Mouse (Mus musculus): ENCODE measurements around the gene Fam189a1. TPM values are rescaled to one million over a fixed set of nuclear protein-coding genes. Genes with fewer than 3 reads are reported as not detected.

The Fam189a1 gene
- polyA plus RNA-seq, 1 experiment from 2014 or later = 0.49 TPM

DNA sequence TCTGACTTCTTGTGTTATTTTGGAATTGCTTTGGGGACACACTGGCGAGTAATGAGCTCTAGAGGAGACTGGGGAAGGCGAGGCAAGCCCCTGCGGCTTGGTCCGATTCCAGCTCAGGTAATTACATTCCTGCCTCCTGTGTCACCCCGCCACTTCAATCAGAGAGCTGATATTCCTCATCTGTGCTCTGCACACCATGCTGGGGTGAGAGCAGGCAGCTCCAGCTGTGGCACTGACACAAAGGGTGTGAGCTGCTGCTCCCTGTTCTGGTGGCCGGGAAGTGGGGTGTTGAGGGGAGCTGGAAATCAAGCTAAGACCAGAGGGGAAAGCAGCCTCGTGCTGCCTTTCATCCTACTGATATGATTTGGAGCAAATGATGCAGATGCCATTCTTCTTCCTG lies 386.6 kb downstream of the Fam189a1 start:
- Histone ChIP-seq H3K9me3 (replicated peaks; ENCODE audit: control insufficient read depth, low read length) (no peaks in the 10 kb centered on the region), H3K27ac (ENCODE audit: low read depth, low read length) (no peak overlapping the region), H3K27me3 (ENCODE audit: control insufficient read depth, insufficient read depth, low read length) (no peaks in the 10 kb centered on the region), H3K9ac (ENCODE audit: low read depth, low read length) (no peak overlapping the region), H3K4me1 (ENCODE audit: control insufficient read depth, insufficient read depth, low read length) (no peaks in the 10 kb centered on the region), H3K36me3 (ENCODE audit: control insufficient read depth, insufficient read depth, low read length) (no peaks in the 10 kb centered on the region), H3K4me2 (no peak overlapping the region), H3K4me3 (ENCODE audit: low read depth, low read length) (no peak overlapping the region)
- 38% methylated on average over 7 of the region's 7 CpGs for WGBS (ENCODE audit: insufficient replicate concordance)
- ATAC-seq (replicated peaks; ENCODE audit: insufficient number of reproducible peaks, low FRiP score, low TSS enrichment) = no peak

DNA sequence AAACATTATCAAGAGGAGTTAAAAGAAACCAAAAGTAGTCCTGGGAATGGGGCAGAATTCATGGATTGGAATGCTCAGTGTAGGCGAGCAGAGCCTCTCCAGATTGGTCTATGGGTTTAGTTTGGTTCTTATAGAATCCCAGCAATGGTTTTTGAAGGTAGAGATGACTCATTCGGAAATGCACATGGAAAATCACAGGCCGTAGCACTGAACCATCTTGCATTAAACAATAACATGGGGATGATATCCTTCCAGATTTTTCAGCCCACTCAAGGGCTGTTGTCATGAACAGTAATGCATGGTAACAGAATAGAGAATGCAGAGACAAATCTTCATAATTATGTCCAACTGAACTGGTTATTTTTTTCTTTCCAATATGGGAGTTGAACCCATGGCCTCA lies 390.8 kb downstream of the Fam189a1 start:
- ATAC-seq (replicated peaks; ENCODE audit: insufficient number of reproducible peaks, low FRiP score, low TSS enrichment) = no peak
- H3K36me3 ChIP-seq (ENCODE audit: control insufficient read depth, insufficient read depth, low read length) = no peaks in the 10 kb centered on the region
- H3K4me1 ChIP-seq (ENCODE audit: control insufficient read depth, insufficient read depth, low read length) = no peaks in the 10 kb centered on the region
- 78% methylated on average over 3 of the region's 3 CpGs for WGBS (ENCODE audit: insufficient replicate concordance)
- no peak overlapping the region for H3K27ac ChIP-seq (ENCODE audit: low read depth, low read length)
- no peak overlapping the region for H3K4me2 ChIP-seq
- H3K27me3 ChIP-seq (ENCODE audit: control insufficient read depth, insufficient read depth, low read length) = no peaks in the 10 kb centered on the region
- H3K4me3 ChIP-seq (ENCODE audit: low read depth, low read length) = no peak overlapping the region
- no peaks in the 10 kb centered on the region for H3K9me3 ChIP-seq (replicated peaks; ENCODE audit: control insufficient read depth, low read length)
- H3K9ac ChIP-seq (ENCODE audit: low read depth, low read length) = no peak overlapping the region

DNA sequence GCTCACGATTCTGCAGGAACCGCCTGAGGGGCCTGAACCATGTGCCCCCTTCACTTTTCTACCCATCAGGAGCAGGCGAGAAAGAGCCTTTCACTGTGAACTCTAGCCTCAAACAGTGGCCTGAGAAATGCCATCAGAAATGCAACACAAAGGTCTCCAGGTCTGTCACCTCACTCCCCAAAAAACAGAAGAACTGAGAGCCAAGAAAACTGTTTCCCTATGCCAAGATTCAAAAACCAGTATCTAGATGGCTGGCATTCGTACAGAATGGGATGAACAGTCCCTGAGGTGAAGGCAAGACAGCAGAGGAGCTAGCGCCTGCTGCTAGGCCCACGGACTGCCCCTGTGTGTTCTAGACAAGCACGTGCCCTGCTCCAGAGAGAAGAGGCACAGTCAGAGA lies 401.2 kb downstream of the Fam189a1 start:
- no peaks in the 10 kb centered on the region for H3K9me3 ChIP-seq (replicated peaks; ENCODE audit: control insufficient read depth, low read length)
- no peaks in the 10 kb centered on the region for H3K4me1 ChIP-seq (ENCODE audit: control insufficient read depth, insufficient read depth, low read length)
- H3K36me3 ChIP-seq (ENCODE audit: control insufficient read depth, insufficient read depth, low read length) = no peaks in the 10 kb centered on the region
- no peak overlapping the region for H3K4me3 ChIP-seq (ENCODE audit: low read depth, low read length)
- no peak for ATAC-seq (replicated peaks; ENCODE audit: insufficient number of reproducible peaks, low FRiP score, low TSS enrichment)
- H3K9ac ChIP-seq (ENCODE audit: low read depth, low read length) = no peak overlapping the region
- H3K4me2 ChIP-seq = no peak overlapping the region
- H3K27ac ChIP-seq (ENCODE audit: low read depth, low read length) = no peak overlapping the region
- no peaks in the 10 kb centered on the region for H3K27me3 ChIP-seq (ENCODE audit: control insufficient read depth, insufficient read depth, low read length)
- WGBS (ENCODE audit: insufficient replicate concordance) = 80% methylated on average over 7 of the region's 7 CpGs

DNA sequence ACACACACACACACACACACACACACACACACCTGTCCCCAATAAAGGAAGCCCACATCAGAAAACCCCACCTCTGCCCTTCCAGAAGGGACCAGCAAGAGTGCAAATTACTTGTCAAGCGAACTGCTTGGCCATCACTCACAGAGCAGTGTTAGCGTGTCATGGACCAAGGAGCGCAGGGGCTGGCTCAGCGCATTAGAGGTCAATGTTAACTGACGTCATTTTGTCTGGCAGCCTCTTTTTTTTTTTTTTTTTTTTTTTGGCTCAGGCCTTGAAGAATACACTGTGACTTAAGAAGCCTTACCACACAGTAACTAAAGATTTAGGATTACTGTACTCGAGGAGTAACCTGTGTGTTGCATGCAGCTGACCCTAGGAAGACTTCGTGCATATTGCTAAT lies 402.2 kb downstream of the Fam189a1 start:
- no peak overlapping the region for H3K9ac ChIP-seq (ENCODE audit: low read depth, low read length)
- no peaks in the 10 kb centered on the region for H3K36me3 ChIP-seq (ENCODE audit: control insufficient read depth, insufficient read depth, low read length)
- H3K9me3 ChIP-seq (replicated peaks; ENCODE audit: control insufficient read depth, low read length) = no peaks in the 10 kb centered on the region
- H3K4me1 ChIP-seq (ENCODE audit: control insufficient read depth, insufficient read depth, low read length) = no peaks in the 10 kb centered on the region
- no peak for ATAC-seq (replicated peaks; ENCODE audit: insufficient number of reproducible peaks, low FRiP score, low TSS enrichment)
- H3K27me3 ChIP-seq (ENCODE audit: control insufficient read depth, insufficient read depth, low read length) = no peaks in the 10 kb centered on the region
- no peak overlapping the region for H3K27ac ChIP-seq (ENCODE audit: low read depth, low read length)
- no peak overlapping the region for H3K4me3 ChIP-seq (ENCODE audit: low read depth, low read length)
- 67% methylated on average over 7 of the region's 7 CpGs for WGBS (ENCODE audit: insufficient replicate concordance)
- no peak overlapping the region for H3K4me2 ChIP-seq

DNA sequence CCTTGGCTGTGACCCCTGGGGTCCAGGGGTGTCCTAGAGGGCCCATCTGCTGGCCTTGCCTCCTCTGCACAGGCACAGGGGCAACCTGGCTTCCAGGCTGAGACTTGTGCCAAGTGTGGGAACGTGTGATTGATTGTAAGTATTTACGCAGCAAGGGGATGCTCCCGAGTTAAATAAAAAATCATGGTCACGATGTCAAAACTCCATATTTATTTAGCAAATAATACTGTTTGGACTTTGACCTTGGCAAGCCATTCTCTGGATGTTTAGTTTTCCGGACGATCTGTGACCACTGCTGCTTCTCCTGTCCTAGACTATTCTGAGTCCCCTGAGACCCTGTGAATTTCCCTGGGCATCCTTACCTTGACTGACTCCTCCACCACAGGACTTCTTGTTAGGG lies 402.7 kb downstream of the Fam189a1 start:
- Histone ChIP-seq H3K27ac (ENCODE audit: low read depth, low read length) (no peak overlapping the region), H3K27me3 (ENCODE audit: control insufficient read depth, insufficient read depth, low read length) (no peaks in the 10 kb centered on the region), H3K9me3 (replicated peaks; ENCODE audit: control insufficient read depth, low read length) (no peaks in the 10 kb centered on the region), H3K36me3 (ENCODE audit: control insufficient read depth, insufficient read depth, low read length) (no peaks in the 10 kb centered on the region), H3K4me3 (ENCODE audit: low read depth, low read length) (no peak overlapping the region), H3K4me2 (no peak overlapping the region), H3K9ac (ENCODE audit: low read depth, low read length) (no peak overlapping the region), H3K4me1 (ENCODE audit: control insufficient read depth, insufficient read depth, low read length) (no peaks in the 10 kb centered on the region)
- ATAC-seq (replicated peaks; ENCODE audit: insufficient number of reproducible peaks, low FRiP score, low TSS enrichment) = no peak
- WGBS (ENCODE audit: insufficient replicate concordance) = 70% methylated on average over 6 of the region's 6 CpGs

DNA sequence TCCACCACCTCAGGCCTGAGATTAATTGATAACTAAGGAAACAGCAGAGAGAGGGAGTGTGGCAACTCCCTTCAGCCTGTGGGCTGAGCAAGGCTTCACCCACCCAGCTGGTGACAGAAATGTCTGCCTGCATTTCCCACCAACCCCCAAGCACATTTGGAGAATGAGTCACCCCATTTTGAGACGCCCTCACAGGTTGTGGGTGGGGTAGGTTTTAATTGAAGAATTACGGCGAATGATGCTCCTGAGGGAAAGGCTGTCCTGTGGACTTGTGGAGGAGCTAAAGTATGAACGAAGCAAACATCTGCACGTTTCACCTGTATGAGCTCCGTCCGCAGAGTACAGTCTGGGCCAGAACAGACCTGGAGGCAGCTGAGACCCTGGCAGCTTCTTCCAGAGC lies 404.2 kb downstream of the Fam189a1 start:
- no peaks in the 10 kb centered on the region for H3K4me1 ChIP-seq (ENCODE audit: control insufficient read depth, insufficient read depth, low read length)
- no peaks in the 10 kb centered on the region for H3K27me3 ChIP-seq (ENCODE audit: control insufficient read depth, insufficient read depth, low read length)
- ATAC-seq (replicated peaks; ENCODE audit: insufficient number of reproducible peaks, low FRiP score, low TSS enrichment) = no peak

DNA sequence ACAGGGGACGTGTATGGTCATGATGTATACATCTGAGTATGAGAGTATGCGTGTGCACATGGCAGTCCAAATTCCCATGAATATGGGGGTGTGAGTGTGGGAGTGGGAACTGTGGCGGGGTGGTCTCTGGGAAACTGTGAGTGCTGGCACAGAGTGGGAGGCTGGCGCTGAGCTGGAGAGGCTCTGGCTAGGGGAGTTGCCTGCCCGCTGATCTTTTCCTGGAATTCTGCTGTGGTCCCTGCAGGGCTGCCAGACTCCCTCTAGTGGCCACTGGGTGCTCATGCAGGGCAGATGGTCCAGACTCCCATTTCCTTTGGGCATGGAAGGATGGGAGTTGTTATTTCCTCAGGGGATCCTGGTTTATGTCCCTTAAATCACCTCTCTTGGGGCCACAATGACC lies 404.9 kb downstream of the Fam189a1 start:
- WGBS (ENCODE audit: insufficient replicate concordance) = 36% methylated on average over 5 of the region's 5 CpGs

More for the DNA sequence above, 404.2 kb downstream of the Fam189a1 start:
- Histone ChIP-seq H3K27ac (ENCODE audit: low read depth, low read length) (no peak overlapping the region), H3K9me3 (replicated peaks; ENCODE audit: control insufficient read depth, low read length) (no peaks in the 10 kb centered on the region), H3K4me3 (ENCODE audit: low read depth, low read length) (no peak overlapping the region), H3K4me2 (no peak overlapping the region), H3K36me3 (ENCODE audit: control insufficient read depth, insufficient read depth, low read length) (no peaks in the 10 kb centered on the region), H3K9ac (ENCODE audit: low read depth, low read length) (no peak overlapping the region)
- 88% methylated on average over 7 of the region's 7 CpGs for WGBS (ENCODE audit: insufficient replicate concordance)

DNA sequence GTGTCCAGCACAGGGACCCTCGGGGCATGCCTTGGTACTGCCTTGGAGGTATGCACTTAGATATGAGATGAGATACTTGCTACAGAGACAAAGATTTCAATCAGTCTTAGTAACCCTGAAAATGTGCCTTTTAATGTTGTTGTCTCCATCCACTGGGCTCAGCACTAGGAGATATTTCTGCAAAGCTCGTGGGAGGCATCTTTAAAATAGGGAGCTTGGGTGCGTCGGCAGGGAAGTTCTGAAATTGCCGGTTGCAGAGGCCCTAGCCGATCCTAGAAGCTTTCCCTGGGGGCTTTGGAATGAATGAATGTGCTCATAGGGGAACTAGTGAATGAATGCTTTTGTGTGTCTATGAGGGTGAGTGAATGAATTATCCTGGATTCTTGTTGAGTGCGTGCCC lies 412.8 kb downstream of the Fam189a1 start:
- Histone ChIP-seq H3K4me2 (no peak overlapping the region), H3K36me3 (ENCODE audit: control insufficient read depth, insufficient read depth, low read length) (no peaks in the 10 kb centered on the region), H3K9me3 (replicated peaks; ENCODE audit: control insufficient read depth, low read length) (no peaks in the 10 kb centered on the region), H3K27ac (ENCODE audit: low read depth, low read length) (no peak overlapping the region), H3K4me3 (ENCODE audit: low read depth, low read length) (no peak overlapping the region), H3K27me3 (ENCODE audit: control insufficient read depth, insufficient read depth, low read length) (peaks cover 4% of the 10 kb centered on the region; the same call in 1 of the 2 replicates), H3K9ac (ENCODE audit: low read depth, low read length) (no peak overlapping the region), H3K4me1 (ENCODE audit: control insufficient read depth, insufficient read depth, low read length) (no peaks in the 10 kb centered on the region)
- no peak for ATAC-seq (replicated peaks; ENCODE audit: insufficient number of reproducible peaks, low FRiP score, low TSS enrichment)
- 75% methylated on average over 7 of the region's 7 CpGs for WGBS (ENCODE audit: insufficient replicate concordance)

More for the DNA sequence above, 404.9 kb downstream of the Fam189a1 start:
- ATAC-seq (replicated peaks; ENCODE audit: insufficient number of reproducible peaks, low FRiP score, low TSS enrichment) = no peak
- H3K9me3 ChIP-seq (replicated peaks; ENCODE audit: control insufficient read depth, low read length) = no peaks in the 10 kb centered on the region
- no peak overlapping the region for H3K27ac ChIP-seq (ENCODE audit: low read depth, low read length)
- no peak overlapping the region for H3K4me3 ChIP-seq (ENCODE audit: low read depth, low read length)
- H3K4me1 ChIP-seq (ENCODE audit: control insufficient read depth, insufficient read depth, low read length) = no peaks in the 10 kb centered on the region
- no peak overlapping the region; the same call in 1 of the 2 replicates for H3K4me2 ChIP-seq
- H3K36me3 ChIP-seq (ENCODE audit: control insufficient read depth, insufficient read depth, low read length) = no peaks in the 10 kb centered on the region
- no peak overlapping the region for H3K9ac ChIP-seq (ENCODE audit: low read depth, low read length)
- H3K27me3 ChIP-seq (ENCODE audit: control insufficient read depth, insufficient read depth, low read length) = no peaks in the 10 kb centered on the region

DNA sequence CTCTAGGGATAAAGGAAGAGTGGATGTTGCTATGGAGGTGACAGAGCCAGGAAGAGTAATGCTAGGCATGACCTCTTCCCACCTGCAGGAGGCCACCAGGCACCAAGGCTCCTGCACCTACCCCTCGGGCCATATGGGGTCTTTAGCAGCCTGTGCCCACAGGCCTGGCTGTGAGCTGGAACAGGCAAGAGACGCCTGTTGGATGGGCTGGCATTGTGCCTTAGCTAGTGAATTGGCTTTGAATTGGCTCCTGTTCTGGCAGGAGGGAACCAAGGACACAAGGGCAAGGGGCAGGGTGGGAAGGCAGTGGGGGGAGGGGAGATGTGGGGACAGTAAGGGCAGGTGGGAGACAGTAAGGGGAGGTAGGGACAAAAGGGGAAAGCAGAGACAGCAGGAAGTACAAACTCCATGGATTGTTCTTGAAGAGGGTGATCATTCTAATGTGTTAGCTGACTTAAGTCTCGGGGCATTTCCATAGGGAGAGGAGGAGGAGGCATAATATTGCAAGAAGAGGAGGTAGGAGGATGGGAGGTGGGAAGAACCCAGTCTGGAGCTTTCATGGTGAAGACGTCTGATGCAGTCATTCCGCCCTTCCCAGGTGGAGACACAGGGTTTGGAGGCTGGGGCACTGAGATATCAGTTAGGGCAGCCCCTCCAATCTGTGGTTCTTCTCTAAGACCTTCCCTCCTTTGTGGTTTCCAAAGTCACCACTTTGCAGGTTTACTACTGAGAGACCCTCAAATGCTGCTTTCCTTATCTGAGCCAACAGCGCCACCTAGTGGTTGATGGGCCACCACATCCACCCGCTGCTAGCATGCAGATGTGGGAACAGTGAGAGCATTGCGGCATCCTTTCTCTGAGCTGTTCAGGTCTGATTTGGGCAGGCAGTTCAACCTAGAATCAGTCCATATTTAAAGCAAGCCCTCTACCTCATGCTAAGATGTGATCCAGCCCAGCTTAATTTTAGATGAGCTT lies 414.8 kb downstream of the Fam189a1 start:
- Histone ChIP-seq H3K27me3 (ENCODE audit: control insufficient read depth, insufficient read depth, low read length) (peaks cover 4% of the 10 kb centered on the region; the same call in 1 of the 2 replicates), H3K36me3 (ENCODE audit: control insufficient read depth, insufficient read depth, low read length) (no peaks in the 10 kb centered on the region), H3K9me3 (replicated peaks; ENCODE audit: control insufficient read depth, low read length) (no peaks in the 10 kb centered on the region), H3K4me2 (no peak overlapping the region), H3K4me3 (ENCODE audit: low read depth, low read length) (no peak overlapping the region), H3K27ac (ENCODE audit: low read depth, low read length) (no peak overlapping the region), H3K4me1 (ENCODE audit: control insufficient read depth, insufficient read depth, low read length) (no peaks in the 10 kb centered on the region), H3K9ac (ENCODE audit: low read depth, low read length) (no peak overlapping the region)
- WGBS (ENCODE audit: insufficient replicate concordance) = 28% methylated on average over 8 of the region's 8 CpGs
- no peak for ATAC-seq (replicated peaks; ENCODE audit: insufficient number of reproducible peaks, low FRiP score, low TSS enrichment)
